Mouse (Mus musculus): ENCODE results near the gene Gale. TPM values are rescaled to one million over a fixed set of nuclear protein-coding genes. Genes with fewer than 3 reads are reported as not detected.
A peak's percentile ranks its signal among the peaks of the same experiment; 100 is the strongest.
"Not testable (repeated sequence)": the region's sequence is repeated elsewhere in the genome, so short reads cannot be mapped to it uniquely, and the experiment has no call there.

Gene Gale
- polyA plus RNA-seq, 1 experiment from 2014 or later = 29.0 TPM

DNA sequence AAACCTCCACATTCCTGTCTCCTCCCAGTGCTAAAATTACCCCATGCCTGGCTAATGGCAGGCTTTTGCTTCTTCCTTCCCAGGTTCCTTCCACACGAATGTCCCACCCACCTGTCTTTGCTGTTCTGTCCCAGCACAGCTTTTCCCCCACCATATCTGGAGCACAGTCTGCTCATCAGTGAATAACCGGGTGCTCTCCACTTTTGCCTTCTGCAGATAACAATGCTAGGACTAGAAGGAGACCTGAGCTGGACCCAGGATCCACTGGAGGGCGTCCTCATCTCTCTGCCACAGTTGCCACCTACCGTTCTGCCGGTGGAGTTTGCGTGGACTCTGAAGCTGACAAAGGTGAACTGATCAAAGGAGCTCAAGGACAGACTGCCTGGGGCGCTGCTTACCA, 24.7 kb upstream of the Gale start:
- H3K9me3 ChIP-seq (ENCODE audit: control insufficient read depth, low read length) = no peaks in the 10 kb centered on the region
- H3K4me2 ChIP-seq (replicated peaks; ENCODE audit: low read depth, low read length) = no peak overlapping the region
- no peak for ATAC-seq (ENCODE audit: low FRiP score, low TSS enrichment)
- no peaks in the 10 kb centered on the region for H3K27me3 ChIP-seq (ENCODE audit: control insufficient read depth, insufficient read depth, low read length)
- H3K4me1 ChIP-seq (ENCODE audit: control insufficient read depth, insufficient read depth, low read length) = no peaks in the 10 kb centered on the region
- no peak overlapping the region for H3K9ac ChIP-seq (ENCODE audit: low read depth, low read length)
- WGBS = 68% methylated on average over 7 of the region's 7 CpGs
- H3K27ac ChIP-seq (ENCODE audit: low read depth, low read length) = no peak overlapping the region
- H3K36me3 ChIP-seq (ENCODE audit: control insufficient read depth, insufficient read depth, low read length) = peaks cover 11% of the 10 kb centered on the region
- H3K4me3 ChIP-seq (ENCODE audit: low read length) = no peak overlapping the region

DNA sequence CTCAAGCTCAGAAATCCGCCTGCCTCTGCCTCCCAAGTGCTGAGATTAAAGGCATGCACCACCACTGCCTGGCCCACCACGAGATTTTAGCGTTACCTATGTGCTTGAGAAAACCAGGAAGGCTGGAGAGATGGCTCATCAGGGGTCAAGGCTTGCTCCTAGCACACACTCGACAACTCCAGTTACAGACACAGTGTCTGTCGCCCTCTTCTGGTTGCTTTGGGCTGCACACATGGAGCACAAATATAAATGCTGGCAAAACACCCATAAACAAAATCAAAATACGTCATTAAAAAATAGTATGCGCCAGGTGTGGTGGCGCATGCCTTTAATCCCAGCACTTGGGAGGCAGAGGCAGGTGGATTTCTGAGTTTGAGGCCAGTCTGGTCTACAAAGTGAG, 22.5 kb upstream of the Gale start:
- 88% methylated on average over 8 of the region's 8 CpGs for WGBS
- H3K9ac ChIP-seq (ENCODE audit: low read depth, low read length); H3K9me3 ChIP-seq (ENCODE audit: control insufficient read depth, low read length); H3K4me1 ChIP-seq (ENCODE audit: control insufficient read depth, insufficient read depth, low read length); ATAC-seq (ENCODE audit: low FRiP score, low TSS enrichment); H3K27me3 ChIP-seq (ENCODE audit: control insufficient read depth, insufficient read depth, low read length); H3K4me2 ChIP-seq (replicated peaks; ENCODE audit: low read depth, low read length); H3K36me3 ChIP-seq (ENCODE audit: control insufficient read depth, insufficient read depth, low read length); H3K4me3 ChIP-seq (ENCODE audit: low read length); H3K27ac ChIP-seq (ENCODE audit: low read depth, low read length): not testable (repeated sequence)

DNA sequence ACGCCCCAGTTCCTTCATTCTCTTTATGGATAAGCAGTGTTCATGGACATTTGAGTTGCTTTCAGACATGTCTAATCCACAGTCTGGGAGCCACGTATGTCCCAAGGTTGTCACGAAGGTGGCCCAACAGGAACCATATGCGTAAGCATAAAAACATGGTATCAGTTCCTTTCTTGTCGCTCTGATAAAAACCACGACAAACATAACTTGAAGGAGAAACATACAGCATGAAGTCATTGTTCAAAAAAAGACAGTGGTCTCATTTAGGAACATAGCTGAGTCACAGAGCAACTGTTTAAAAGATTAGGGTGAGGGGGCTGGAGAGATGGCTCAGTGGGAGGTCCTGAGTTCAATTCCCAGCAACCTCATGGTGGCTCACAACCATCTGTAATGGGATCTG, 21.3 kb upstream of the Gale start:
- no peak for ATAC-seq (ENCODE audit: low FRiP score, low TSS enrichment)
- H3K27ac ChIP-seq (ENCODE audit: low read depth, low read length) = no peak overlapping the region
- WGBS = 87% methylated on average over 6 of the region's 6 CpGs
- no peaks in the 10 kb centered on the region for H3K27me3 ChIP-seq (ENCODE audit: control insufficient read depth, insufficient read depth, low read length)
- H3K36me3 ChIP-seq (ENCODE audit: control insufficient read depth, insufficient read depth, low read length) = peaks cover 7% of the 10 kb centered on the region
- no peak overlapping the region for H3K4me2 ChIP-seq (replicated peaks; ENCODE audit: low read depth, low read length)
- no peaks in the 10 kb centered on the region for H3K9me3 ChIP-seq (ENCODE audit: control insufficient read depth, low read length)
- H3K4me1 ChIP-seq (ENCODE audit: control insufficient read depth, insufficient read depth, low read length) = peaks cover 3% of the 10 kb centered on the region; the same call in 1 of the 2 replicates
- H3K4me3 ChIP-seq (ENCODE audit: low read length) = no peak overlapping the region
- H3K9ac ChIP-seq (ENCODE audit: low read depth, low read length) = no peak overlapping the region

DNA sequence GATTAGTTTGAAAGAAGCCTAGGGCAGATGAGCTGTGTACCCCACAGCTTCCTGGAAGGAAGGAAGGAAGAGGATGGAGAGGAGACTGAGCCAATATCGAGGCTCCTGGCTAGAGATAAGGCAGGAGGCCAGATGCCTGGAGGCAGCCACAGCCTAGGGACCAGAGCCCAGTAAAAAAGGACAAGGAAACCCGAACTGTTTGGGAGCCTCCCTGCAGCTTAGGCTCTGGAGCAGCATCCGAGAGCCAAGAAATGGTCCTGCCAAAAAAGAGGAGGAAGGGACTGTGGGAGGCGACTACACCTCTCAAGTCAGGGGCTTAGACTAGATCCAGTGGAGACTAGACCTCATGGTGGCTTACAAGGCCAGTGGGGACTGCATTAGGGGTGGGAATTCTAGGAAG, 20.1 kb upstream of the Gale start:
- Histone ChIP-seq H3K4me1 (ENCODE audit: control insufficient read depth, insufficient read depth, low read length) (peaks cover 3% of the 10 kb centered on the region; the same call in 1 of the 2 replicates), H3K27ac (ENCODE audit: low read depth, low read length) (no peak overlapping the region), H3K27me3 (ENCODE audit: control insufficient read depth, insufficient read depth, low read length) (no peaks in the 10 kb centered on the region), H3K4me3 (ENCODE audit: low read length) (no peak overlapping the region), H3K9me3 (ENCODE audit: control insufficient read depth, low read length) (no peaks in the 10 kb centered on the region), H3K9ac (ENCODE audit: low read depth, low read length) (no peak overlapping the region), H3K4me2 (replicated peaks; ENCODE audit: low read depth, low read length) (no peak overlapping the region), H3K36me3 (ENCODE audit: control insufficient read depth, insufficient read depth, low read length) (peaks cover 7% of the 10 kb centered on the region)
- no peak for ATAC-seq (ENCODE audit: low FRiP score, low TSS enrichment)
- WGBS = 60% methylated on average over 4 of the region's 4 CpGs

DNA sequence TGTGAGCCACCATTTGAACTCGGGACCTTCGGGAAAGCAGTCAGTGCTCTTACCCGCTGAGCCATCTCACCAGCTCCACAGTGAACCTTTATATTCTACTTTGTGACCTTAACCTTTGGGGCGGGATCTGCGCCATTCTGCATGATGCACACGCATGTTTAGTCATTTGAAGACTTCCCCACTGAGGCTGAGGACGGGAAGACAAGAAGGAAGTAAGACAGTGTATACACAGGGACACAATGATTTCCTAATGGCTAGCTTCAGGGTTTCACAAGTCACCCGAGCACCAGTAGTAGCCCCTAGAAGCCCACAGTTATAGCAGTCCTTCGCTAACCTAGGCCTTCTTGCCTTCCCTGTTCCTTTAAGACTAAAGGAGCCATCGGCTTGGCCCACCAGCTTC, 17.8 kb upstream of the Gale start:
- Histone ChIP-seq H3K9me3 (ENCODE audit: control insufficient read depth, low read length) (no peaks in the 10 kb centered on the region), H3K4me2 (replicated peaks; ENCODE audit: low read depth, low read length) (peak overlapping the region; percentile 87), H3K27me3 (ENCODE audit: control insufficient read depth, insufficient read depth, low read length) (no peaks in the 10 kb centered on the region), H3K27ac (ENCODE audit: low read depth, low read length) (peak overlapping the region; percentile 59; the same call in 1 of the 2 replicates), H3K4me3 (ENCODE audit: low read length) (peak overlapping the region; percentile 86), H3K4me1 (ENCODE audit: control insufficient read depth, insufficient read depth, low read length) (peaks cover 13% of the 10 kb centered on the region; the same call in 1 of the 2 replicates), H3K36me3 (ENCODE audit: control insufficient read depth, insufficient read depth, low read length) (no peaks in the 10 kb centered on the region), H3K9ac (ENCODE audit: low read depth, low read length) (peak overlapping the region; percentile 20; the same call in 1 of the 2 replicates)
- 0 out of 2 replicates have a peak, but pooled peaks have one; percentile 16 for ATAC-seq (ENCODE audit: low FRiP score, low TSS enrichment)
- 79% methylated on average over 10 of the region's 10 CpGs for WGBS

DNA sequence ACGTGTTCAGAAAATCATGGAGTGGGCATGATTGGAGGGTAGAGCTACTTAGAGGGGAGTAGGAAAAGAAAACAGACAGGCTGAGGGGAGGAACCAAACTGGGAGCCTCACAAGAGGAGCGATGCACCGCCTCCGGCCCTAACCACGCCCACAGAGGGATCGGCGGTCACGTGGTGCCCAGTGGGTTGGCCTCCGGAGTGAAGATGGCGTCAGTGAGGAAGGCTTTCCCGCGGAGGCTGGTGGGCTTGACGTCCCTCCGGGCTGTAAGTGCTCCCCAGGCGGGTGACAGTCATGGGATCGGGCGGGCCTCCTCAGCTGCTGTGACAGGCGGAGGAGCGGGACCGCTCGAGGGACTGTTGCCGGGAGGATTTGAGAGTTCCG, 17.3 kb upstream of the Gale start, which contains the start of gene Hmgcl:
TSS of gene Hmgcl (plus strand) at position 171 of the 381 bp plus-strand sequence.
- Histone ChIP-seq H3K4me3 (ENCODE audit: low read length) (peak within 1 kb of the TSS; percentile 86), H3K9me3 (ENCODE audit: control insufficient read depth, low read length) (no peaks in the 10 kb centered on the region), H3K4me2 (replicated peaks; ENCODE audit: low read depth, low read length) (peak within 1 kb of the TSS; percentile 87), H3K27ac (ENCODE audit: low read depth, low read length) (peak within 1 kb of the TSS; percentile 65), H3K27me3 (ENCODE audit: control insufficient read depth, insufficient read depth, low read length) (no peaks in the 10 kb centered on the region), H3K4me1 (ENCODE audit: control insufficient read depth, insufficient read depth, low read length) (peaks cover 13% of the 10 kb centered on the region; the same call in 1 of the 2 replicates), H3K36me3 (ENCODE audit: control insufficient read depth, insufficient read depth, low read length) (no peaks in the 10 kb centered on the region), H3K9ac (ENCODE audit: low read depth, low read length) (peak within 1 kb of the TSS; percentile 74)
- peak; percentile 92 for ATAC-seq (ENCODE audit: low FRiP score, low TSS enrichment)
- under 1% methylated on average over 23 of the region's 23 CpGs for WGBS

DNA sequence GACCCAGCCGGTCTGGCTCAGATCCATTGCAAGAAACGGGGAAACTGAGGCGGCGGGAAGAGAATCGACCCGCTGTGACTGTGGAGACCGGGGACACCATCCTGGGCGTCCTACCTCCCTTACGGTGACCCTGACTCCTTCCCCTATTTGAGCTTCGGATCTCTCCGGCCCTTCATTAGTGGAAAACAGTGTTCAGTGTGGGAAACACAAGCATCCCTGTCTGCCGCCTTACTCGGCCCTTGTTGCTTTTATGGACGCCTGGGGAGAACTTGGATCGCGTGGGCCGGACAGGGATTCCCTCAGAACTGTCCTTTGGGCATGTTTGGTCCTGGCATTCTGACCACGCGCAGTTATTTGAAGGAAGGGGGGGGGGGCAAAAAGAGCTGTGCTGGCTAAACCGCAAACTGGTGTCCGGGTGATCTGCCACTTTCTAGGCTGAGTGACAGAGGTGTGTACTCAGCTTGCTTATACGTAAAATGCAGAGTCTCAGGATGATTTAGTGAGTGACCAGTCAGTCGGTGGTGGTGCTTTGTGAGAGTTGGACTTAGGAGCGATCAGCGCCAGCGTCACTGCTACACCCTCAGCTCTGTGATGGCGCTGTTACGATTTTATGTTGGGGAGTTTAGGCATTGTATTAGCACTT, 16.7 kb upstream of the Gale start:
- no peaks in the 10 kb centered on the region for H3K9me3 ChIP-seq (ENCODE audit: control insufficient read depth, low read length)
- peaks cover 13% of the 10 kb centered on the region; the same call in 1 of the 2 replicates for H3K4me1 ChIP-seq (ENCODE audit: control insufficient read depth, insufficient read depth, low read length)
- ATAC-seq (ENCODE audit: low FRiP score, low TSS enrichment) = peak; percentile 1
- no peaks in the 10 kb centered on the region for H3K27me3 ChIP-seq (ENCODE audit: control insufficient read depth, insufficient read depth, low read length)
- peak overlapping the region; percentile 65 for H3K27ac ChIP-seq (ENCODE audit: low read depth, low read length)
- peak overlapping the region; percentile 86 for H3K4me3 ChIP-seq (ENCODE audit: low read length)
- under 1% methylated on average over 28 of the region's 28 CpGs for WGBS
- H3K9ac ChIP-seq (ENCODE audit: low read depth, low read length) = peak overlapping the region; percentile 74
- 0 out of 2 replicates have a peak, but pooled peaks cover 3% of the 10 kb centered on the region for H3K36me3 ChIP-seq (ENCODE audit: control insufficient read depth, insufficient read depth, low read length)
- peak overlapping the region; percentile 87 for H3K4me2 ChIP-seq (replicated peaks; ENCODE audit: low read depth, low read length)

DNA sequence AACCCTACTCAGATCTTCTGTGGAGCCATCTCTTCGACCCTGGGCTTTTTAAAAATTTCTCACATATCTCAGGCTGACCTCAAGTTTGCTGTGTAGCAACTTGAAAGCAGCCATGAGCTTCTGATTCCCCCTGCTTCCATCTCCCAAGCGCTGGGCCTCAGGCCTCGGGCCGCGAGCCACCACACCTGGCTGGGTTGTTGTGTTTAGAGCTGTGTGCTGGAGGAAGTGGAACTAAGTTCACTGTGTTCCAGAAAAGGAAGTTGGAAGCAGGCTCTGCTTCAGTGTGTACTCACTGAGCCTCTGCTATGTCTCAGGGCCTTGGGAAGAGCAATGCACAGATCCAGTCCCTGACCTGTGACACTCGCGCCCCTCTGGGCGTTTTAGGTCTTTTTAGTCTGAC, 15.4 kb upstream of the Gale start:
- Histone ChIP-seq H3K9me3 (ENCODE audit: control insufficient read depth, low read length) (no peaks in the 10 kb centered on the region), H3K4me3 (ENCODE audit: low read length) (no peak overlapping the region), H3K27me3 (ENCODE audit: control insufficient read depth, insufficient read depth, low read length) (no peaks in the 10 kb centered on the region), H3K36me3 (ENCODE audit: control insufficient read depth, insufficient read depth, low read length) (peaks cover 6% of the 10 kb centered on the region; the same call in 1 of the 2 replicates), H3K4me1 (ENCODE audit: control insufficient read depth, insufficient read depth, low read length) (peaks cover 13% of the 10 kb centered on the region; the same call in 1 of the 2 replicates), H3K27ac (ENCODE audit: low read depth, low read length) (no peak overlapping the region), H3K4me2 (replicated peaks; ENCODE audit: low read depth, low read length) (no peak overlapping the region), H3K9ac (ENCODE audit: low read depth, low read length) (no peak overlapping the region)
- WGBS = 84% methylated on average over 8 of the region's 8 CpGs
- no peak for ATAC-seq (ENCODE audit: low FRiP score, low TSS enrichment)

DNA sequence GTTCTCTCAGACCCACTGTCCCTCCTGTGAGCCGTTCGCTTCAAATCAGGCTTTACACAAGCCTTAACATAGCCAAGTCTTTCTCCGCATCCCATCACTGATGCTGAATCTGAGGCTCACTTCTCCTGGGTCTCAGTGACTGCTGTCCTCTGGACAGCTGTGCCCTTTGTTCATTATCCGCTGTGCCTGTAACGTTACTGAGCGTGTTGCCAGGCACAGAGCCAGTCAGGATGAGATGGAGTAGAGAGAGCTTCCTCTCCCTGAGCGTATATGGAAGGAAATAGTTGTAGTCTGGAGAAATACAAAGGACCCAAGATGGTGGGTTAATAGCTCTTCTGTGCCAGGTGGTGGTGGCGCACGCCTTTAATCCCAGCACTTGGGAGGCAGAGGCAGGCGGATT, 14.1 kb upstream of the Gale start:
- no peak for ATAC-seq (ENCODE audit: low FRiP score, low TSS enrichment)
- H3K9ac ChIP-seq (ENCODE audit: low read depth, low read length) = no peak overlapping the region
- 87% methylated on average over 10 of the region's 10 CpGs for WGBS
- H3K27ac ChIP-seq (ENCODE audit: low read depth, low read length) = no peak overlapping the region
- no peak overlapping the region for H3K4me3 ChIP-seq (ENCODE audit: low read length)
- peaks cover 13% of the 10 kb centered on the region; the same call in 1 of the 2 replicates for H3K4me1 ChIP-seq (ENCODE audit: control insufficient read depth, insufficient read depth, low read length)
- no peak overlapping the region for H3K4me2 ChIP-seq (replicated peaks; ENCODE audit: low read depth, low read length)
- no peaks in the 10 kb centered on the region for H3K9me3 ChIP-seq (ENCODE audit: control insufficient read depth, low read length)
- H3K36me3 ChIP-seq (ENCODE audit: control insufficient read depth, insufficient read depth, low read length) = peaks cover 6% of the 10 kb centered on the region; the same call in 1 of the 2 replicates
- H3K27me3 ChIP-seq (ENCODE audit: control insufficient read depth, insufficient read depth, low read length) = no peaks in the 10 kb centered on the region
